Mouse (Mus musculus) stomach, postnatal 0 days (tissue): Measurements from ENCODE around the gene Fbxw2.

Source experiments
- CTCF ChIP-seq: IDR thresholded peaks from 2 replicates; pipeline ENCODE4 v1.5.1; 2016; ENCODE audit warnings: antibody characterized with exemption, low read depth, mild to moderate bottlenecking, moderate library complexity
- EP300 ChIP-seq: optimal IDR thresholded peaks from 2 replicates; pipeline ENCODE3; 2016; ENCODE audit warnings: antibody characterized with exemption

DNA sequence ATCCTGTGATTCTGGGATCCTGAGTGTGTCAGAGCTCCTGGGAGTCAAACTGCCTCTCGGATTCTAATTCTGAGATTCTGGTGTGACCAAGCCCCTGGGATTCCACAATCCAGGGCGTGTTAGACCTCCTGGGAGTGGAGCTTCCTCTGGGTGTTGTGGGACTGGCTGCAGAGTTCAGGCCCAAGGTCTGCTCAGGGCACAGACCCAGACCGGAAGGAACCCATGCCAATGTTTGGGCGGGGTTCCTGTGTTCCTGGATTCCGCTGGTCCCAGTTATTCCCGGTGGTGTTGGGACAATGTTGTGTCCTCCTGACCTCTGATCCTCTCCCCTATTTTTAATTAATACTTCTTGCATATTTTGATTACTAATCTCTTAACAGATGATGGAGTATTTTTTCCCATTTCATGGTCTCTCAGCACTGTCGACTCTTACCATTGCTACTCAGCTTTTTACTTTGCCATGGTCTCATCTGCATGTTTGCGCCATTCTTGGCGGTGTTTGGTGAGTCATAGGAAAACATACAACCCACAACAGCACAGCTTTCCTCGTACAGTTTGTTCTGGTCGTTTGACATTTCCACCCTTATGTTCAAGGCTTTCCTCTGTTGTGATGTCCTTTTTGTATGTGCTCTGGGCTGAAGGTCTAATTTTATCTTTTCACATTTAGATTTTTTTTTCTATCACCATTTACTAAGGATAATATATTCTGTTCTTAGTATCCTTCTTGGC is 17.3 kb upstream of the Fbxw2 start:
- TF ChIP-seq CTCF (no peak), EP300 (no peak)
